Mouse (Mus musculus): ENCODE results near the gene Cd300ld. TPM values are rescaled to one million over a fixed set of nuclear protein-coding genes. Genes with fewer than 3 reads are reported as not detected.
A peak's percentile ranks its signal among the peaks of the same experiment; 100 is the strongest.
"Not testable (repeated sequence)": the region's sequence is repeated elsewhere in the genome, so short reads cannot be mapped to it uniquely, and the experiment has no call there.

Cd300ld gene
- 112 and 116 TPM in 2 replicates for polyA plus RNA-seq (2012; ENCODE audit: insufficient read depth, insufficient read length, missing spikeins)

- Histone ChIP-seq H3K4me3 (ENCODE audit: insufficient read depth, low read length) (peak within 1 kb of the TSS; percentile 52), H3K27ac (ENCODE audit: insufficient read depth, low read depth, low read length) (peak within 1 kb of the TSS; percentile 84)
- no peak for TF ChIP-seq CTCF (IDR thresholded peaks at IDR 0.05; ENCODE audit: low read depth, low read length)
- TF ChIP-seq POLR2A (IDR thresholded peaks at IDR 0.05; ENCODE audit: borderline replicate concordance, low read depth, low read length): no peak
Measured at GRCm38 (mm10) chr11:114989793-114990192, at the start of gene Cd300ld. Gene Cd300ld (minus strand): TSS chr11:114989922.

GRCm38 (mm10) chr11:115037669-115038068, 47.9 kb upstream of the Cd300ld start, which contains the start of gene Cd300ld5:
Gene Cd300ld5 (minus strand): TSS chr11:115037769.
- H3K4me3 ChIP-seq (ENCODE audit: insufficient read depth, low read length); H3K27ac ChIP-seq (ENCODE audit: insufficient read depth, low read depth, low read length); H3K4me1 ChIP-seq (ENCODE audit: control insufficient read depth, insufficient read depth, low read length): not testable (repeated sequence)

More at GRCm38 (mm10) chr11:114989793-114990192, at the start of gene Cd300ld:
- H3K4me1 ChIP-seq (ENCODE audit: control insufficient read depth, insufficient read depth, low read length): peaks cover 34% of the 10 kb centered on the region

GRCm38 (mm10) chr11:115026912-115027311, 37.2 kb upstream of the Cd300ld start, which contains the start of gene Cd300ld4:
Gene Cd300ld4 (minus strand): TSS chr11:115027012.
- H3K4me3 ChIP-seq (ENCODE audit: insufficient read depth, low read length); H3K27ac ChIP-seq (ENCODE audit: insufficient read depth, low read depth, low read length); H3K4me1 ChIP-seq (ENCODE audit: control insufficient read depth, insufficient read depth, low read length): not testable (repeated sequence)

- not testable (repeated sequence) for H3K4me1 ChIP-seq (ENCODE audit: control insufficient read depth, insufficient read depth, low read length); H3K4me3 ChIP-seq (ENCODE audit: insufficient read depth, low read length); H3K27ac ChIP-seq (ENCODE audit: insufficient read depth, low read depth, low read length)
Measured at GRCm38 (mm10) chr11:115016093-115016492, 26.4 kb upstream of the Cd300ld start, which contains the start of gene Cd300ld2. Gene Cd300ld2 (minus strand): TSS chr11:115016193.

GRCm38 (mm10) chr11:115004070-115004469, 14.3 kb upstream of the Cd300ld start:
- peak overlapping the region; percentile 44 for H3K4me3 ChIP-seq (ENCODE audit: insufficient read depth, low read length)
- TF ChIP-seq CTCF (IDR thresholded peaks at IDR 0.05; ENCODE audit: low read depth, low read length): no peak
- TF ChIP-seq POLR2A (IDR thresholded peaks at IDR 0.05; ENCODE audit: borderline replicate concordance, low read depth, low read length): no peak
- peak overlapping the region; percentile 99 for H3K27ac ChIP-seq (ENCODE audit: insufficient read depth, low read depth, low read length)
- H3K4me1 ChIP-seq (ENCODE audit: control insufficient read depth, insufficient read depth, low read length): peaks cover 45% of the 10 kb centered on the region

GRCm38 (mm10) chr11:115001474-115002040, 11.8 kb upstream of the Cd300ld start, which contains the start of gene Cd300c2:
Gene Cd300c2 (minus strand): TSS chr11:115001880.
- Histone ChIP-seq H3K27ac (ENCODE audit: insufficient read depth, low read depth, low read length) (peak within 1 kb of the TSS; percentile 99), H3K4me1 (ENCODE audit: control insufficient read depth, insufficient read depth, low read length) (peaks cover 63% of the 10 kb centered on the region), H3K4me3 (ENCODE audit: insufficient read depth, low read length) (peak within 1 kb of the TSS; percentile 59)
- TF ChIP-seq POLR2A (IDR thresholded peaks at IDR 0.05; ENCODE audit: borderline replicate concordance, low read depth, low read length) (no peak), CTCF (IDR thresholded peaks at IDR 0.05; ENCODE audit: low read depth, low read length) (no peak)

- no peak for TF ChIP-seq POLR2A (IDR thresholded peaks at IDR 0.05; ENCODE audit: borderline replicate concordance, low read depth, low read length)
- no peak for TF ChIP-seq CTCF (IDR thresholded peaks at IDR 0.05; ENCODE audit: low read depth, low read length)
- H3K4me3 ChIP-seq (ENCODE audit: insufficient read depth, low read length): no peak overlapping the region
Measured at GRCm38 (mm10) chr11:114981866-114982265, 7.9 kb downstream of the Cd300ld start.

GRCm38 (mm10) chr11:114972726-114973125, 17.0 kb downstream of the Cd300ld start:
- Histone ChIP-seq H3K27ac (ENCODE audit: insufficient read depth, low read depth, low read length) (no peak overlapping the region), H3K4me3 (ENCODE audit: insufficient read depth, low read length) (no peak overlapping the region), H3K4me1 (ENCODE audit: control insufficient read depth, insufficient read depth, low read length) (peaks cover 22% of the 10 kb centered on the region)
- TF ChIP-seq POLR2A (IDR thresholded peaks at IDR 0.05; ENCODE audit: borderline replicate concordance, low read depth, low read length) (no peak), CTCF (IDR thresholded peaks at IDR 0.05; ENCODE audit: low read depth, low read length) (no peak)

More at GRCm38 (mm10) chr11:114981866-114982265, 7.9 kb downstream of the Cd300ld start:
- Histone ChIP-seq H3K4me1 (ENCODE audit: control insufficient read depth, insufficient read depth, low read length) (peaks cover 16% of the 10 kb centered on the region), H3K27ac (ENCODE audit: insufficient read depth, low read depth, low read length) (peak overlapping the region; percentile 44)

- TF ChIP-seq POLR2A (IDR thresholded peaks at IDR 0.05; ENCODE audit: borderline replicate concordance, low read depth, low read length) (no peak), CTCF (IDR thresholded peaks at IDR 0.05; ENCODE audit: low read depth, low read length) (no peak)
- Histone ChIP-seq H3K4me3 (ENCODE audit: insufficient read depth, low read length) (no peak within 1 kb of the TSS), H3K4me1 (ENCODE audit: control insufficient read depth, insufficient read depth, low read length) (peaks cover 39% of the 10 kb centered on the region), H3K27ac (ENCODE audit: insufficient read depth, low read depth, low read length) (peak within 1 kb of the TSS; percentile 85)
Measured at GRCm38 (mm10) chr11:114968752-114969207, 20.9 kb downstream of the Cd300ld start, which contains the start of gene Cd300c. Gene Cd300c (minus strand): TSS chr11:114969157.

- Histone ChIP-seq H3K4me3 (ENCODE audit: insufficient read depth, low read length) (no peak overlapping the region), H3K27ac (ENCODE audit: insufficient read depth, low read depth, low read length) (peak overlapping the region; percentile 96), H3K4me1 (ENCODE audit: control insufficient read depth, insufficient read depth, low read length) (peaks cover 61% of the 10 kb centered on the region)
- no peak for TF ChIP-seq POLR2A (IDR thresholded peaks at IDR 0.05; ENCODE audit: borderline replicate concordance, low read depth, low read length)
- TF ChIP-seq CTCF (IDR thresholded peaks at IDR 0.05; ENCODE audit: low read depth, low read length): no peak
Measured at GRCm38 (mm10) chr11:114965182-114965828, 24.4 kb downstream of the Cd300ld start.
